Mouse (Mus musculus) hindbrain, embryonic 11.5 days (tissue): ENCODE measurements at regions not wholly inside any gene's neighbourhood (a gene's known extent, or its start where the extent isn't known, plus 50 kb on each side); places are given as distances from the start of the nearest gene placed in this dataset.

Source experiments
- ATAC-seq: fragments of 200-750 bp; cut with Nextera tagmentation; 2 replicates; pipeline ENCODE4 v1.8.0; 2017; ENCODE audit warnings: mild to moderate bottlenecking, moderate TSS enrichment, moderate library complexity; ENCODE audit not compliant: low FRiP score
- DNase-seq: peaks from one replicate; pipeline ENCODE4 v3.0.0-alpha.2; 2015; ENCODE audit warnings: low spot score
- H3K27ac ChIP-seq: fragments of 300-500 bp; sonication (generic); 2 replicates; pipeline ENCODE4 v1.5.1; 2014; ENCODE audit warnings: mild to moderate bottlenecking, low read depth, low read length
- H3K27me3 ChIP-seq: fragments of 300-500 bp; sonication (generic); 2 replicates; pipeline ENCODE4 v1.6.1; 2014; ENCODE audit warnings: mild to moderate bottlenecking, low read length, moderate library complexity, mixed read lengths; ENCODE audit not compliant: control insufficient read depth, insufficient read depth
- H3K36me3 ChIP-seq: fragments of 300-500 bp; sonication (generic); 2 replicates; pipeline ENCODE4 v1.6.1; 2014; ENCODE audit warnings: mild to moderate bottlenecking, low read length, moderate library complexity, mixed read lengths; ENCODE audit not compliant: control insufficient read depth, insufficient read depth
- H3K4me1 ChIP-seq: fragments of 300-500 bp; sonication (generic); replicated peaks from 2 replicates; pipeline ENCODE4 v1.6.1; 2014; ENCODE audit warnings: low read length, mixed read lengths; ENCODE audit not compliant: control insufficient read depth, insufficient read depth
- H3K4me2 ChIP-seq: fragments of 300-500 bp; sonication (generic); replicated peaks from 2 replicates; pipeline ENCODE4 v1.6.1; 2014; ENCODE audit warnings: mild to moderate bottlenecking, low read depth, low read length
- H3K4me3 ChIP-seq: fragments of 300-500 bp; sonication (generic); 2 replicates; pipeline ENCODE4 v1.5.1; 2014; ENCODE audit warnings: low read depth, low read length
- H3K9ac ChIP-seq: fragments of 300-500 bp; sonication (generic); 2 replicates; pipeline ENCODE4 v1.6.1; 2014; ENCODE audit warnings: low read depth, low read length
- H3K9me3 ChIP-seq: fragments of 300-500 bp; sonication (generic); 2 replicates; pipeline ENCODE4 v1.6.1; 2016; ENCODE audit warnings: low read length; ENCODE audit not compliant: control insufficient read depth
- WGBS: fragments of 180-500 bp; shearing (Covaris S2); extraction: QIAGEN DNeasy Blood & Tissue Kit; methylation state at CpG from one replicate; pipeline ENCODE4 v1.1.7; 2014; 5-methylcytosine and 5-hydroxymethylcytosine counted together

DNA sequence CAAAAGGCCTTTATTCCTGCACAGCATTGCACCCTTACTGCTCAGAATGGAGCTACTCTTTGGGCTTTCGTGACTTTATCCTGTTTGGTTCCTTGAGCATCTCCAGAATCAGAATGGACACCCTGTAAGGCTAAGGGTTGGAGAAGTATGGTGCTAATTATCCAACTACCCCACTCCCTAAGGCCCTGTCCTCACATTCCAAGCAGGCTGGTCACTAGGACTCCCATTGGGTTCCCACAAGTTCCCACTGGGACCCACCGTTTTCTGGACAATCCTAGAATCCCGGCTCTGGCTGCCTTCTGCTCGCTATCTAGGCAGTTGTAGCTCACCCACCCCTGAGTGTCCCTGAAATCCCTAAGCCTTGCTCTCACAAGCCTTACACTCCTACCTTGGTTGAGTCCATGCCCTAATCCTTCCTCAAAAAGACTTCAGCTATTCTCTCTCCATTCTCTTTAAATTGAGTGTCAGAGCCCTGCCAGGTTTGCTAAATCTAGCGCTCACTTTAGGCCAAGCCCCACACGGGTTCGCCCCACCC is 146.1 kb downstream of the Efcab1 start:
- no peak overlapping the region for H3K4me3 ChIP-seq

GRCm38 (mm10) chr16:15052924-15053793 is 146.8 kb downstream of the Efcab1 start:
- H3K4me2 ChIP-seq: peak overlapping the region; percentile 19; the same call in 1 of the 2 replicates
- DNase-seq (peak; percentile 72), ATAC-seq (peak; percentile 80)
- H3K9ac ChIP-seq: no peak overlapping the region
- H3K4me3 ChIP-seq: no peak overlapping the region
- no peaks in the 10 kb centered on the region for H3K9me3 ChIP-seq
- WGBS: 2% methylated on average over 16 of the region's 16 CpGs
- H3K27ac ChIP-seq: 0 out of 2 replicates have a peak overlapping the region, but pooled peaks have one; percentile 20
- no peaks in the 10 kb centered on the region for H3K27me3 ChIP-seq
- peaks cover 2% of the 10 kb centered on the region; the same call in 1 of the 2 replicates for H3K4me1 ChIP-seq
- H3K36me3 ChIP-seq: no peaks in the 10 kb centered on the region

More for the DNA sequence above, 146.1 kb downstream of the Efcab1 start:
- H3K4me1 ChIP-seq: peaks cover 2% of the 10 kb centered on the region; the same call in 1 of the 2 replicates
- DNase-seq (no peak), ATAC-seq (peak; percentile 9; the same call in 1 of the 2 replicates)
- no peaks in the 10 kb centered on the region for H3K9me3 ChIP-seq
- no peak overlapping the region for H3K9ac ChIP-seq
- H3K27me3 ChIP-seq: no peaks in the 10 kb centered on the region
- H3K4me2 ChIP-seq: peak overlapping the region; percentile 19; the same call in 1 of the 2 replicates
- H3K36me3 ChIP-seq: no peaks in the 10 kb centered on the region
- no peak overlapping the region for H3K27ac ChIP-seq
- 17% methylated on average over 7 of the region's 7 CpGs for WGBS

- Histone ChIP-seq H3K4me1 (peaks cover 2% of the 10 kb centered on the region; the same call in 1 of the 2 replicates), H3K9ac (no peak overlapping the region), H3K4me3 (no peak overlapping the region), H3K36me3 (no peaks in the 10 kb centered on the region), H3K4me2 (no peak overlapping the region), H3K9me3 (no peaks in the 10 kb centered on the region), H3K27ac (0 out of 2 replicates have a peak overlapping the region, but pooled peaks have one; percentile 20), H3K27me3 (no peaks in the 10 kb centered on the region)
- DNase-seq (peak; percentile 29), ATAC-seq (peak; percentile 66; the same call in 1 of the 2 replicates)
- WGBS: 2% methylated on average over 4 of the region's 4 CpGs
Observed at GRCm38 (mm10) chr16:15053840-15054239, 147.4 kb downstream of the Efcab1 start.

DNA sequence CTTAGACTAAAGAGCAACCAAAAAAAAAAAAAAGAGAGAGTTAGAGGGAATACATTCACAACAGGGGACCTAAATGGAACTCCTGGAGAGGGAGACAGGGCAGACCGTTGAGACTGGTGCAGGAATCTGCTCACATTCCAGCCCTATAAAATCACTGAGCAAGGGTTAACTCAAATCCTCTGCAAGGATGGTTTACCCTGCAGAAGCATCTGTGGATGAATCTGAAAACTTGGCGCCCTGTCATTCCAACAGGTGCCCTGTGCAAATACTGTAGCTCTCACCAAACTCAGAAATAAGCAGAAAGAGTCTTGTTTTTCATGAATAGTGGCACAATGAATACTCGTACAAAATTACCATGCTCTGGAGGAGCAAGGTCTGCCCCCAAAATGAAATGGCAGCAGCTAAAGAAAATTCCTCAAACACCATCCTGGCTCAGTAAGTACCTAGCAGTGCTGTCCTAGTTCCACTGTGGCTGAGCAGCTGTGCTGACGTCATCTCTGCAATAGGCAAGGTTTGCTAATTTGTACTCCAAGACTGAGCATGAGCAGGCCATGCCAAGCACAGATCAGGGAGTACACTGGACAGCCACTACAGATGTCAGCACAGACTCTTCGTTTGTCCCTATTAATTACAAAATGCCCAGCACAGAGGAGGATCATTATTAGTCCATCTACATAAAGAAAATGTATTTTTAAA is 148.0 kb downstream of the Efcab1 start:
- Histone ChIP-seq H3K4me1 (peaks cover 2% of the 10 kb centered on the region; the same call in 1 of the 2 replicates), H3K36me3 (no peaks in the 10 kb centered on the region), H3K27me3 (no peaks in the 10 kb centered on the region), H3K9ac (no peak overlapping the region), H3K4me2 (no peak overlapping the region), H3K9me3 (no peaks in the 10 kb centered on the region), H3K4me3 (no peak overlapping the region), H3K27ac (no peak overlapping the region)
- WGBS: 25% methylated on average over 5 of the region's 5 CpGs
- DNase-seq (peak; percentile 10), ATAC-seq (peak; percentile 34; the same call in 1 of the 2 replicates)

GRCm38 (mm10) chr16:15055697-15056096 is 149.3 kb downstream of the Efcab1 start:
- no peak for ATAC-seq
- no peaks in the 10 kb centered on the region for H3K9me3 ChIP-seq
- WGBS: 73% methylated on average over 5 of the region's 5 CpGs
- peaks cover 2% of the 10 kb centered on the region; the same call in 1 of the 2 replicates for H3K4me1 ChIP-seq
- no peaks in the 10 kb centered on the region for H3K27me3 ChIP-seq
- H3K9ac ChIP-seq: no peak overlapping the region
- no peak for DNase-seq
- H3K36me3 ChIP-seq: no peaks in the 10 kb centered on the region
- H3K4me3 ChIP-seq: no peak overlapping the region
- H3K27ac ChIP-seq: no peak overlapping the region
- no peak overlapping the region for H3K4me2 ChIP-seq

DNA sequence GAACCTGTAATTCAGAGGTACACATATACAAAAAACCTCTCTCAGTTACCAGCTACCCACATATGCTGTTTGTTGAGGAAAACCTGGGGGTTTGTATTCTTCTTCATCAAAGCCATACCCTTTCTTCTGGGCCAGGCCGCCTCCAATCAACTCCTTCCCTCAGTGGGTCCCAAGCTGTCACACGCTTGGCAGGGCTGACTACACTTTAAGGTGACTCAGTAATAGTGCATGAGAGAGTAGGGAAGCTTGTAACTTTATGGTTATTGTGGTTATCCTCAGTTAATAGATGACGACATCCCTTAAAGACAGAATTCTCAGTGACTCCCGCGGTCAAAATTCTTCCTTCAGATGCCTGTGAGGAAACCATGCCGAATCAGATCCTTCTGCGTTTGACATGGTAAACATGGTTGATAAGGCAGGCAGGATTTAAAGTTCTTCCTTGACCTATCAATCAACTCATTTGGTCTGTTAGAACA is 164.1 kb downstream of the Efcab1 start:
- H3K4me2 ChIP-seq: no peak overlapping the region
- H3K4me1 ChIP-seq: no peaks in the 10 kb centered on the region
- ATAC-seq (no peak), DNase-seq (no peak)
- no peak overlapping the region for H3K27ac ChIP-seq
- no peak overlapping the region for H3K4me3 ChIP-seq
- no peaks in the 10 kb centered on the region for H3K9me3 ChIP-seq
- H3K27me3 ChIP-seq: no peaks in the 10 kb centered on the region
- 91% methylated on average over 7 of the region's 7 CpGs for WGBS
- H3K9ac ChIP-seq: no peak overlapping the region
- H3K36me3 ChIP-seq: no peaks in the 10 kb centered on the region

- no peaks in the 10 kb centered on the region for H3K9me3 ChIP-seq
- H3K36me3 ChIP-seq: no peaks in the 10 kb centered on the region
- ATAC-seq (no peak), DNase-seq (no peak)
- H3K9ac ChIP-seq: no peak overlapping the region
- H3K4me1 ChIP-seq: no peaks in the 10 kb centered on the region
- H3K4me2 ChIP-seq: no peak overlapping the region
- H3K27ac ChIP-seq: no peak overlapping the region
- no peaks in the 10 kb centered on the region for H3K27me3 ChIP-seq
- H3K4me3 ChIP-seq: no peak overlapping the region
Observed at GRCm38 (mm10) chr16:15074407-15074806, 168.0 kb downstream of the Efcab1 start.

- DNase-seq (peak; percentile 5), ATAC-seq (no peak)
- Histone ChIP-seq H3K9me3 (no peaks in the 10 kb centered on the region), H3K36me3 (no peaks in the 10 kb centered on the region), H3K4me1 (no peaks in the 10 kb centered on the region), H3K9ac (no peak overlapping the region), H3K27me3 (no peaks in the 10 kb centered on the region; the same call in 1 of the 2 replicates), H3K4me2 (no peak overlapping the region), H3K4me3 (no peak overlapping the region), H3K27ac (no peak overlapping the region)
- WGBS: 37% methylated on average over 3 of the region's 3 CpGs
Observed at GRCm38 (mm10) chr16:15083692-15084091, 177.3 kb downstream of the Efcab1 start.
